Mouse (Mus musculus) stomach, postnatal 0 days (tissue): ENCODE measurements around the gene Rab17. TPM values are rescaled to one million over a fixed set of nuclear protein-coding genes. Genes with fewer than 3 reads are reported as not detected.
A peak's percentile ranks its signal among the peaks of the same experiment; 100 is the strongest.

Experiments used
- ATAC-seq: fragments of 200-750 bp; cut with Nextera tagmentation; 2 replicates; pipeline ENCODE4 v1.8.0; 2017; ENCODE audit not compliant: low FRiP score, low TSS enrichment
- DNase-seq: peaks from one replicate; pipeline ENCODE4 v3.0.0-alpha.2; 2016; ENCODE audit warnings: low spot score
- H3K27ac ChIP-seq: fragments of 300-500 bp; sonication (generic); replicated peaks from 2 replicates; pipeline ENCODE4 v1.5.1; 2014; ENCODE audit warnings: mild to moderate bottlenecking, control low read depth
- H3K27me3 ChIP-seq: fragments of 300-500 bp; sonication (generic); 2 replicates; pipeline ENCODE4 v1.6.1; 2014; ENCODE audit warnings: low read length; ENCODE audit not compliant: control insufficient read depth, insufficient read depth
- H3K36me3 ChIP-seq: fragments of 300-500 bp; sonication (generic); 2 replicates; pipeline ENCODE4 v1.6.1; 2014; ENCODE audit warnings: low read length, mixed read lengths; ENCODE audit not compliant: control insufficient read depth, insufficient read depth
- H3K4me1 ChIP-seq: fragments of 300-500 bp; sonication (generic); replicated peaks from 2 replicates; pipeline ENCODE4 v1.6.1; 2014; ENCODE audit warnings: antibody characterized with exemption; ENCODE audit not compliant: control insufficient read depth, insufficient read depth
- H3K4me2 ChIP-seq: fragments of 300-500 bp; sonication (generic); replicated peaks from 2 replicates; pipeline ENCODE4 v1.6.1; 2014; ENCODE audit warnings: low read depth, mild to moderate bottlenecking, control low read depth, moderate library complexity
- H3K4me3 ChIP-seq: fragments of 300-500 bp; sonication (generic); 2 replicates; pipeline ENCODE4 v1.5.1; 2014; ENCODE audit warnings: low read depth, low read length, control low read depth
- H3K9ac ChIP-seq: fragments of 300-500 bp; sonication (generic); 2 replicates; pipeline ENCODE4 v1.6.1; 2014; ENCODE audit warnings: mild to moderate bottlenecking, low read length, control low read depth, mixed read lengths
- H3K9me3 ChIP-seq: fragments of 300-500 bp; sonication (generic); 2 replicates; pipeline ENCODE4 v1.6.1; 2016; ENCODE audit warnings: low read length; ENCODE audit not compliant: control insufficient read depth
- CTCF ChIP-seq: IDR thresholded peaks from 2 replicates; pipeline ENCODE4 v1.5.1; 2016; ENCODE audit warnings: antibody characterized with exemption, low read depth, mild to moderate bottlenecking, moderate library complexity
- EP300 ChIP-seq: optimal IDR thresholded peaks from 2 replicates; pipeline ENCODE3; 2016; ENCODE audit warnings: antibody characterized with exemption
- WGBS: fragments of 180-500 bp; shearing (Covaris S2); extraction: QIAGEN DNeasy Blood & Tissue Kit; methylation state at CpG from one replicate; pipeline ENCODE4 v1.1.7; 2014; 5-methylcytosine and 5-hydroxymethylcytosine counted together
- polyA plus RNA-seq: library from polyadenylated mRNA; unstranded; fragments of >200 nt; fragmentation: Nextera tagmentation; extraction: Ambion mirVana; gene quantifications from 2 replicates; pipeline ENCODE4 v1.2.1, GENCODE M21; 2015

Rab17 gene
- polyA plus RNA-seq, 1 experiment from 2014 or later: 5.7 TPM

GRCm38 (mm10) chr1:90945171-90945570 is 24.3 kb downstream of the Rab17 start:
- Histone ChIP-seq H3K4me1 (no peaks in the 10 kb centered on the region), H3K36me3 (no peaks in the 10 kb centered on the region), H3K27me3 (no peaks in the 10 kb centered on the region), H3K9me3 (no peaks in the 10 kb centered on the region), H3K27ac (no peak overlapping the region), H3K4me3 (no peak overlapping the region), H3K9ac (no peak overlapping the region), H3K4me2 (no peak overlapping the region)
- TF ChIP-seq CTCF (no peak), EP300 (no peak)
- ATAC-seq (peak; percentile 33; the same call in 1 of the 2 replicates), DNase-seq (peak; percentile 74)
- WGBS: 65% methylated on average over 10 of the region's 10 CpGs

- WGBS: 74% methylated on average over 4 of the region's 4 CpGs
Observed at GRCm38 (mm10) chr1:90939980-90940379, 29.5 kb downstream of the Rab17 start.

GRCm38 (mm10) chr1:90936990-90937389 is 32.5 kb downstream of the Rab17 start:
- no peak for TF ChIP-seq CTCF
- TF ChIP-seq EP300: no peak
- 72% methylated on average over 9 of the region's 9 CpGs for WGBS
- no peaks in the 10 kb centered on the region for H3K4me1 ChIP-seq
- ATAC-seq: peak; percentile 47; the same call in 1 of the 2 replicates
- H3K27ac ChIP-seq: no peak overlapping the region
- H3K4me2 ChIP-seq: no peak overlapping the region
- no peak for DNase-seq
- H3K9ac ChIP-seq: no peak overlapping the region
- no peaks in the 10 kb centered on the region for H3K9me3 ChIP-seq
- H3K4me3 ChIP-seq: no peak overlapping the region
- H3K27me3 ChIP-seq: no peaks in the 10 kb centered on the region
- H3K36me3 ChIP-seq: no peaks in the 10 kb centered on the region

More at GRCm38 (mm10) chr1:90939980-90940379, 29.5 kb downstream of the Rab17 start:
- no peak for TF ChIP-seq CTCF
- TF ChIP-seq EP300: no peak
- no peaks in the 10 kb centered on the region for H3K9me3 ChIP-seq
- no peak overlapping the region for H3K4me3 ChIP-seq
- no peak overlapping the region for H3K9ac ChIP-seq
- no peaks in the 10 kb centered on the region for H3K4me1 ChIP-seq
- no peak overlapping the region for H3K27ac ChIP-seq
- no peaks in the 10 kb centered on the region for H3K36me3 ChIP-seq
- ATAC-seq: no peak
- no peaks in the 10 kb centered on the region for H3K27me3 ChIP-seq
- DNase-seq: no peak
- H3K4me2 ChIP-seq: no peak overlapping the region

GRCm38 (mm10) chr1:90933001-90933400 is 36.5 kb downstream of the Rab17 start:
- ATAC-seq: no peak
- Histone ChIP-seq H3K36me3 (no peaks in the 10 kb centered on the region), H3K4me1 (0 out of 2 replicates have a peak, but pooled peaks cover 4% of the 10 kb centered on the region), H3K27me3 (no peaks in the 10 kb centered on the region), H3K9me3 (no peaks in the 10 kb centered on the region), H3K9ac (no peak overlapping the region), H3K27ac (no peak overlapping the region), H3K4me2 (no peak overlapping the region), H3K4me3 (no peak overlapping the region)
- DNase-seq: no peak
- 72% methylated on average over 5 of the region's 5 CpGs for WGBS
- TF ChIP-seq CTCF (no peak), EP300 (no peak)

GRCm38 (mm10) chr1:90928575-90928934 is 40.9 kb downstream of the Rab17 start:
- H3K9ac ChIP-seq: no peak overlapping the region
- H3K27me3 ChIP-seq: no peaks in the 10 kb centered on the region
- H3K27ac ChIP-seq: no peak overlapping the region
- DNase-seq (peak; percentile 91), ATAC-seq (peak; percentile 36; the same call in 1 of the 2 replicates)
- H3K4me3 ChIP-seq: peak overlapping the region; percentile 24; the same call in 1 of the 2 replicates
- H3K36me3 ChIP-seq: no peaks in the 10 kb centered on the region
- 0 out of 2 replicates have a peak, but pooled peaks cover 5% of the 10 kb centered on the region for H3K4me1 ChIP-seq
- TF ChIP-seq CTCF (peak; percentile 95), EP300 (no peak)
- H3K9me3 ChIP-seq: no peaks in the 10 kb centered on the region
- H3K4me2 ChIP-seq: peak overlapping the region; percentile 56
- 6% methylated on average over 6 of the region's 6 CpGs for WGBS

- H3K4me1 ChIP-seq: 0 out of 2 replicates have a peak, but pooled peaks cover 5% of the 10 kb centered on the region
- peak; percentile 16; the same call in 1 of the 2 replicates for ATAC-seq
- H3K27me3 ChIP-seq: no peaks in the 10 kb centered on the region
- no peaks in the 10 kb centered on the region for H3K36me3 ChIP-seq
- TF ChIP-seq EP300: no peak
- H3K27ac ChIP-seq: peak overlapping the region; percentile 78
- H3K4me2 ChIP-seq: peak overlapping the region; percentile 56
- WGBS: 6% methylated on average over 23 of the region's 23 CpGs
- peak overlapping the region; percentile 24 for H3K4me3 ChIP-seq
- H3K9me3 ChIP-seq: no peaks in the 10 kb centered on the region
- no peak for DNase-seq
- 0 out of 2 replicates have a peak overlapping the region, but pooled peaks have one; percentile 32 for H3K9ac ChIP-seq
Observed at GRCm38 (mm10) chr1:90927929-90928574, 41.4 kb downstream of the Rab17 start.
